ENCODE assay signal across 8 mouse cellular contexts in genomic region chr7:49786618-49787382, GRCm38 (mm10). TPM values are rescaled to one million over a fixed set of nuclear protein-coding genes. Genes with fewer than 3 reads are reported as not detected.
DNase-seq lines count a peak whose midpoint lies in the region; ATAC-seq and TF ChIP-seq lines count a peak whose summit lies in the region.

No protein-coding gene starts in this region.

- H3K36me3 ChIP-seq in liver, adult 2 months (ENCODE audit: control insufficient read depth, insufficient read depth, low read length), result peaks cover 30% of the 10 kb centered on the region
- peaks cover 96% of the 10 kb centered on the region for H3K36me3 ChIP-seq in liver, embryonic 12.5 days
- 0 out of 2 replicates have a peak, but pooled peaks cover 3% of the 10 kb centered on the region for H3K36me3 ChIP-seq in neural tube, embryonic 11.5 days (ENCODE audit: control insufficient read depth, insufficient read depth, low read length)

- no peaks in the 10 kb centered on the region for H3K9me3 ChIP-seq in liver, embryonic 12.5 days (replicated peaks)
- H3K9me3 ChIP-seq in neural tube, embryonic 11.5 days (ENCODE audit: control insufficient read depth, low read length), result no peaks in the 10 kb centered on the region

- no peak for ATAC-seq in liver, embryonic 12.5 days
- ATAC-seq in Patski, result no peak
- ATAC-seq in neural tube, embryonic 11.5 days (ENCODE audit: insufficient read depth, low FRiP score, low TSS enrichment), result peak; percentile 74
- no peak; the same call in 1 of the 2 replicates for ATAC-seq in erythroid progenitor cell, adult 5-6 weeks (replicated peaks; ENCODE audit: low FRiP score, poor library complexity, severe bottlenecking)

- 75% methylated on average over 12 of the region's 12 CpGs for WGBS in liver, adult 2 months
- WGBS in liver, embryonic 12.5 days (ENCODE audit: insufficient replicate concordance), result 63% methylated on average over 12 of the region's 12 CpGs
- 54% methylated on average over 12 of the region's 12 CpGs for WGBS in neural tube, embryonic 11.5 days

- H3K4me1 ChIP-seq in liver, adult 2 months (ENCODE audit: control insufficient read depth, insufficient read depth, low read length), result no peaks in the 10 kb centered on the region
- H3K4me1 ChIP-seq in liver, embryonic 12.5 days, result no peaks in the 10 kb centered on the region
- H3K4me1 ChIP-seq in neural tube, embryonic 11.5 days (ENCODE audit: control insufficient read depth, insufficient read depth, low read length), result no peaks in the 10 kb centered on the region

- in situ Hi-C loops in Patski (cut with MboI; ENCODE audit: low pct_unique_long_range_greater_than_20kb), result loop anchor here (5.0 kb wide), 1 partner anchor 136 kb away; no protein-coding TSS in a partner anchor

- H3K79me2 ChIP-seq in liver, adult 2 months (ENCODE audit: control insufficient read depth, insufficient read depth, low read length), result no peaks in the 10 kb centered on the region

- no peak overlapping the region for H3K9ac ChIP-seq in liver, adult 2 months (ENCODE audit: low read depth, low read length)
- H3K9ac ChIP-seq in liver, embryonic 12.5 days, result no peak overlapping the region
- no peak overlapping the region for H3K9ac ChIP-seq in neural tube, embryonic 11.5 days (ENCODE audit: low read length)

- intact Hi-C loops in gastrocnemius, postnatal 14 days (cut with DNase I; ENCODE audit: low total_unique reads), result no loop called here
- intact Hi-C loops in left cerebral cortex, postnatal 14 days (cut with DNase I), result no loop called here

- no peak for TF ChIP-seq POLR2A in liver, adult 2 months (IDR thresholded peaks at IDR 0.05; ENCODE audit: extremely low read depth, insufficient read depth, low read length)

- no peaks in the 10 kb centered on the region for H3K27me3 ChIP-seq in liver, adult 2 months (ENCODE audit: control insufficient read depth, insufficient read depth, low read length)
- H3K27me3 ChIP-seq in liver, embryonic 12.5 days (replicated peaks), result no peaks in the 10 kb centered on the region
- H3K27me3 ChIP-seq in Patski, result no peaks in the 10 kb centered on the region
- H3K27me3 ChIP-seq in neural tube, embryonic 11.5 days (ENCODE audit: control insufficient read depth, insufficient read depth, low read length), result no peaks in the 10 kb centered on the region

- peak; percentile 27 for DNase-seq in liver, adult 2 months (ENCODE audit: extremely low read depth, low read depth, low spot score)
- DNase-seq in Patski (ENCODE audit: low read depth, low spot score), result no peak
- peak; percentile 77 to 89 for DNase-seq in cerebellum, postnatal 14 days
- peak; percentile 58 for DNase-seq in gastrocnemius, postnatal 14 days
- peak; percentile 53 to 66 for DNase-seq in left cerebral cortex, postnatal 14 days (ENCODE audit: low spot score in 2 of 2)
- peak; percentile 82 for DNase-seq in neural tube, embryonic 11.5 days (ENCODE audit: low spot score)

- TF ChIP-seq CTCF in liver, adult 2 months (IDR thresholded peaks at IDR 0.05; ENCODE audit: low read depth, low read length), result peak; percentile 64
- TF ChIP-seq CTCF in Patski (IDR thresholded peaks at IDR 0.05), result peak; percentile 75

- no peak overlapping the region for H3K4me3 ChIP-seq in liver, adult 2 months (ENCODE audit: insufficient read depth, low read depth, low read length)
- no peak overlapping the region for H3K4me3 ChIP-seq in liver, embryonic 12.5 days
- H3K4me3 ChIP-seq in neural tube, embryonic 11.5 days (ENCODE audit: low read depth, low read length), result no peak overlapping the region

- H3K4me2 ChIP-seq in liver, embryonic 12.5 days, result no peak overlapping the region
- H3K4me2 ChIP-seq in neural tube, embryonic 11.5 days (ENCODE audit: low read depth), result no peak overlapping the region

- no peak overlapping the region for H3K27ac ChIP-seq in liver, adult 2 months (replicated peaks; ENCODE audit: insufficient read depth, low read depth, low read length)
- no peak overlapping the region for H3K27ac ChIP-seq in liver, embryonic 12.5 days
- no peak overlapping the region for H3K27ac ChIP-seq in neural tube, embryonic 11.5 days (ENCODE audit: low read depth, low read length)

- POLR2A ChIA-PET in Patski (lab: Charles Lee), result no interaction called here

- CTCF ChIA-PET in Patski (lab: Charles Lee), result interaction anchor here (1.0 to 1.6 kb wide), 5 partner anchors 9 to 136 kb away, joined by 3 to 5 read pairs (median 3); no protein-coding TSS in a partner anchor

RNA-seq across cellular contexts. Expression of gene Prmt3, which starts 8.7 kb away (rescaled TPM):
- 10.5 and 13.6 TPM in 2 replicates for total RNA-seq in liver, adult 2 months (2014; rRNA removed)
- 5.0 and 6.7 TPM in 2 replicates for polyA plus RNA-seq in liver, adult 2 months (2012; rRNA removed)
- polyA plus RNA-seq in liver, embryonic 12.5 days (2016; fragmentation: Nextera tagmentation; extraction: Ambion mirVana), result 46.1 and 48.0 TPM in 2 replicates
- 43.0 TPM for polyA plus RNA-seq in Patski (2021)
- total RNA-seq in gastrocnemius, postnatal 14 days (2021), result 10 to 100 TPM in 1 of 2 experiments, 1 to 10 TPM in 1; 8.8 to 10.7 TPM
- 10 to 100 TPM; 32.6 to 33.9 TPM for total RNA-seq in left cerebral cortex, postnatal 14 days (2021)
- polyA plus RNA-seq in neural tube, embryonic 11.5 days (2014; fragmentation: Nextera tagmentation; extraction: Ambion mirVana), result 54.8 and 55.0 TPM in 2 replicates
- 10.8 and 26.4 TPM in 2 replicates for total RNA-seq in erythroid progenitor cell, adult 5-6 weeks (2015; ENCODE audit: low replicate concordance)
- total RNA-seq in erythroid progenitor cell, adult 5-6 weeks (2017; ENCODE audit: low replicate concordance), result 5.6 and 11.0 TPM in 2 replicates

RNA-seq across cellular contexts. Expression of gene Htatip2, which starts 27.9 kb away (rescaled TPM):
- total RNA-seq in liver, adult 2 months (2014; rRNA removed), result 22.6 and 30.9 TPM in 2 replicates
- 23.2 and 29.6 TPM in 2 replicates for polyA plus RNA-seq in liver, adult 2 months (2012; rRNA removed)
- polyA plus RNA-seq in liver, embryonic 12.5 days (2016; fragmentation: Nextera tagmentation; extraction: Ambion mirVana), result 37.0 and 37.7 TPM in 2 replicates
- polyA plus RNA-seq in Patski (2021), result not detected
- total RNA-seq in gastrocnemius, postnatal 14 days (2021), result 1 to 10 TPM; 1.5 to 1.9 TPM
- 1 to 10 TPM; 8.5 to 8.9 TPM for total RNA-seq in left cerebral cortex, postnatal 14 days (2021)
- 3.2 and 3.4 TPM in 2 replicates for polyA plus RNA-seq in neural tube, embryonic 11.5 days (2014; fragmentation: Nextera tagmentation; extraction: Ambion mirVana)
- total RNA-seq in erythroid progenitor cell, adult 5-6 weeks (2015; ENCODE audit: low replicate concordance), result 31.4 and 49.5 TPM in 2 replicates
- 37.7 and 51.5 TPM in 2 replicates for total RNA-seq in erythroid progenitor cell, adult 5-6 weeks (2017; ENCODE audit: low replicate concordance)
